Mouse (Mus musculus): Measurements from ENCODE around the gene Srp68. TPM values are rescaled to one million over a fixed set of nuclear protein-coding genes. Genes with fewer than 3 reads are reported as not detected.

The Srp68 gene
- 88.2 and 96.9 TPM in 2 replicates for polyA plus RNA-seq (2014; fragmentation: Nextera tagmentation; extraction: Ambion mirVana)

- Histone ChIP-seq H3K27ac (replicated peaks; ENCODE audit: low read depth, low read length) (peak within 1 kb of the TSS; percentile 73; the same call in 1 of the 2 replicates), H3K4me3 (ENCODE audit: low read depth, low read length) (peak within 1 kb of the TSS; percentile 97), H3K9me3 (ENCODE audit: control insufficient read depth, low read length) (no peaks in the 10 kb centered on the region), H3K4me2 (ENCODE audit: low read depth, severe bottlenecking) (peak within 1 kb of the TSS; percentile 75), H3K36me3 (ENCODE audit: control insufficient read depth, insufficient read depth, low read length) (peaks cover 4% of the 10 kb centered on the region), H3K9ac (ENCODE audit: low read length) (peak within 1 kb of the TSS; percentile 83), H3K27me3 (ENCODE audit: control insufficient read depth, insufficient read depth, low read length) (no peaks in the 10 kb centered on the region), H3K4me1 (ENCODE audit: control insufficient read depth, insufficient read depth, low read length) (peaks cover 10% of the 10 kb centered on the region)
- ATAC-seq (ENCODE audit: insufficient number of reproducible peaks, low FRiP score, low TSS enrichment, low read depth) (peak; percentile 93), DNase-seq (ENCODE audit: low spot score) (peak; percentile 95)
- 5% methylated on average over 32 of the region's 32 CpGs for WGBS
These were observed at the start of gene Srp68 for GRCm38 (mm10) chr11:116274045-116274666. Srp68 (minus strand) TSS chr11:116274217.

GRCm38 (mm10) chr11:116318719-116319659, 45.0 kb upstream of the Srp68 start:
- H3K27me3 ChIP-seq (ENCODE audit: control insufficient read depth, insufficient read depth, low read length) = no peaks in the 10 kb centered on the region
- H3K9me3 ChIP-seq (ENCODE audit: control insufficient read depth, low read length) = no peaks in the 10 kb centered on the region
- DNase-seq (ENCODE audit: low spot score) (peak; percentile 95), ATAC-seq (ENCODE audit: insufficient number of reproducible peaks, low FRiP score, low TSS enrichment, low read depth) (peak; percentile 76)
- no peaks in the 10 kb centered on the region for H3K4me1 ChIP-seq (ENCODE audit: control insufficient read depth, insufficient read depth, low read length)
- H3K4me2 ChIP-seq (ENCODE audit: low read depth, severe bottlenecking) = peak overlapping the region; percentile 91
- WGBS = 4% methylated on average over 41 of the region's 41 CpGs
- H3K4me3 ChIP-seq (ENCODE audit: low read depth, low read length) = peak overlapping the region; percentile 38
- H3K9ac ChIP-seq (ENCODE audit: low read length) = peak overlapping the region; percentile 86
- no peak overlapping the region for H3K27ac ChIP-seq (replicated peaks; ENCODE audit: low read depth, low read length)
- H3K36me3 ChIP-seq (ENCODE audit: control insufficient read depth, insufficient read depth, low read length) = no peaks in the 10 kb centered on the region

GRCm38 (mm10) chr11:116312359-116312758, 38.3 kb upstream of the Srp68 start:
- 56% methylated on average over 8 of the region's 8 CpGs for WGBS
- H3K4me2 ChIP-seq (ENCODE audit: low read depth, severe bottlenecking) = no peak overlapping the region
- ATAC-seq (ENCODE audit: insufficient number of reproducible peaks, low FRiP score, low TSS enrichment, low read depth) = no peak
- no peaks in the 10 kb centered on the region for H3K9me3 ChIP-seq (ENCODE audit: control insufficient read depth, low read length)
- H3K4me1 ChIP-seq (ENCODE audit: control insufficient read depth, insufficient read depth, low read length) = no peaks in the 10 kb centered on the region
- no peak for DNase-seq (ENCODE audit: low spot score)
- H3K9ac ChIP-seq (ENCODE audit: low read length) = no peak overlapping the region
- no peaks in the 10 kb centered on the region for H3K27me3 ChIP-seq (ENCODE audit: control insufficient read depth, insufficient read depth, low read length)
- no peak overlapping the region for H3K4me3 ChIP-seq (ENCODE audit: low read depth, low read length)
- no peak overlapping the region for H3K27ac ChIP-seq (replicated peaks; ENCODE audit: low read depth, low read length)
- H3K36me3 ChIP-seq (ENCODE audit: control insufficient read depth, insufficient read depth, low read length) = no peaks in the 10 kb centered on the region

GRCm38 (mm10) chr11:116311169-116311568, 37.2 kb upstream of the Srp68 start:
- Histone ChIP-seq H3K4me3 (ENCODE audit: low read depth, low read length) (no peak overlapping the region), H3K4me1 (ENCODE audit: control insufficient read depth, insufficient read depth, low read length) (0 out of 2 replicates have a peak, but pooled peaks cover 2% of the 10 kb centered on the region), H3K9me3 (ENCODE audit: control insufficient read depth, low read length) (no peaks in the 10 kb centered on the region), H3K27ac (replicated peaks; ENCODE audit: low read depth, low read length) (no peak overlapping the region), H3K9ac (ENCODE audit: low read length) (no peak overlapping the region), H3K4me2 (ENCODE audit: low read depth, severe bottlenecking) (no peak overlapping the region), H3K27me3 (ENCODE audit: control insufficient read depth, insufficient read depth, low read length) (no peaks in the 10 kb centered on the region), H3K36me3 (ENCODE audit: control insufficient read depth, insufficient read depth, low read length) (no peaks in the 10 kb centered on the region)
- DNase-seq (ENCODE audit: low spot score) (no peak), ATAC-seq (ENCODE audit: insufficient number of reproducible peaks, low FRiP score, low TSS enrichment, low read depth) (no peak)
- WGBS = 50% methylated on average over 8 of the region's 8 CpGs

GRCm38 (mm10) chr11:116309601-116310000, 35.6 kb upstream of the Srp68 start:
- H3K4me3 ChIP-seq (ENCODE audit: low read depth, low read length) = no peak overlapping the region
- H3K36me3 ChIP-seq (ENCODE audit: control insufficient read depth, insufficient read depth, low read length) = no peaks in the 10 kb centered on the region
- no peaks in the 10 kb centered on the region for H3K9me3 ChIP-seq (ENCODE audit: control insufficient read depth, low read length)
- H3K27me3 ChIP-seq (ENCODE audit: control insufficient read depth, insufficient read depth, low read length) = no peaks in the 10 kb centered on the region
- no peak overlapping the region for H3K27ac ChIP-seq (replicated peaks; ENCODE audit: low read depth, low read length)
- H3K4me2 ChIP-seq (ENCODE audit: low read depth, severe bottlenecking) = no peak overlapping the region
- DNase-seq (ENCODE audit: low spot score) (no peak), ATAC-seq (ENCODE audit: insufficient number of reproducible peaks, low FRiP score, low TSS enrichment, low read depth) (no peak)
- H3K4me1 ChIP-seq (ENCODE audit: control insufficient read depth, insufficient read depth, low read length) = peaks cover 8% of the 10 kb centered on the region
- H3K9ac ChIP-seq (ENCODE audit: low read length) = no peak overlapping the region
- WGBS = 78% methylated on average over 3 of the region's 3 CpGs

GRCm38 (mm10) chr11:116307762-116308531, 33.9 kb upstream of the Srp68 start:
- no peak for ATAC-seq (ENCODE audit: insufficient number of reproducible peaks, low FRiP score, low TSS enrichment, low read depth)
- H3K27ac ChIP-seq (replicated peaks; ENCODE audit: low read depth, low read length) = no peak overlapping the region
- 88% methylated on average over 12 of the region's 12 CpGs for WGBS

GRCm38 (mm10) chr11:116307019-116307725, 33.2 kb upstream of the Srp68 start, which contains the start of gene Exoc7:
Exoc7 (minus strand) TSS chr11:116307233.
- WGBS = 89% methylated on average over 10 of the region's 10 CpGs
- Histone ChIP-seq H3K9me3 (ENCODE audit: control insufficient read depth, low read length) (no peaks in the 10 kb centered on the region), H3K27ac (replicated peaks; ENCODE audit: low read depth, low read length) (no peak within 1 kb of the TSS), H3K4me3 (ENCODE audit: low read depth, low read length) (peak within 1 kb of the TSS; percentile 85), H3K36me3 (ENCODE audit: control insufficient read depth, insufficient read depth, low read length) (peaks cover 5% of the 10 kb centered on the region; the same call in 1 of the 2 replicates), H3K9ac (ENCODE audit: low read length) (peak within 1 kb of the TSS; percentile 68), H3K27me3 (ENCODE audit: control insufficient read depth, insufficient read depth, low read length) (no peaks in the 10 kb centered on the region), H3K4me2 (ENCODE audit: low read depth, severe bottlenecking) (peak within 1 kb of the TSS; percentile 79), H3K4me1 (ENCODE audit: control insufficient read depth, insufficient read depth, low read length) (peaks cover 8% of the 10 kb centered on the region)
- ATAC-seq (ENCODE audit: insufficient number of reproducible peaks, low FRiP score, low TSS enrichment, low read depth) (no peak), DNase-seq (ENCODE audit: low spot score) (no peak)

More at GRCm38 (mm10) chr11:116307762-116308531, 33.9 kb upstream of the Srp68 start:
- Histone ChIP-seq H3K9me3 (ENCODE audit: control insufficient read depth, low read length) (no peaks in the 10 kb centered on the region), H3K9ac (ENCODE audit: low read length) (no peak overlapping the region), H3K27me3 (ENCODE audit: control insufficient read depth, insufficient read depth, low read length) (no peaks in the 10 kb centered on the region), H3K4me1 (ENCODE audit: control insufficient read depth, insufficient read depth, low read length) (peaks cover 8% of the 10 kb centered on the region), H3K36me3 (ENCODE audit: control insufficient read depth, insufficient read depth, low read length) (peaks cover 5% of the 10 kb centered on the region; the same call in 1 of the 2 replicates), H3K4me2 (ENCODE audit: low read depth, severe bottlenecking) (no peak overlapping the region), H3K4me3 (ENCODE audit: low read depth, low read length) (no peak overlapping the region)
- no peak for DNase-seq (ENCODE audit: low spot score)
